Mouse (Mus musculus): Measurements from ENCODE around the gene Syne2. TPM values are rescaled to one million over a fixed set of nuclear protein-coding genes. Genes with fewer than 3 reads are reported as not detected.

Syne2 gene
- polyA plus RNA-seq, 1 experiment, result 14.3 TPM

GRCm38 (mm10) chr12:75851481-75851880 lies 33.5 kb downstream of the Syne2 start:
- H3K36me3 ChIP-seq (ENCODE audit: control insufficient read depth, insufficient read depth, low read length), result no peaks in the 10 kb centered on the region
- peaks cover 3% of the 10 kb centered on the region; the same call in 1 of the 2 replicates for H3K4me1 ChIP-seq (ENCODE audit: control insufficient read depth, insufficient read depth, insufficient read length)
- no peaks in the 10 kb centered on the region for H3K27me3 ChIP-seq (ENCODE audit: control insufficient read depth, insufficient read depth, low read length)
- DNase-seq (ENCODE audit: low read depth in 1 of 2, low spot score in 2 of 2), result no peak
- no peak overlapping the region for H3K4me3 ChIP-seq (ENCODE audit: extremely low read depth, insufficient read depth, insufficient read length)
- no peak overlapping the region for H3K27ac ChIP-seq (ENCODE audit: insufficient read depth, low read length)
- 41% methylated on average over 8 of the region's 8 CpGs for WGBS
- TF ChIP-seq POLR2A (IDR thresholded peaks at IDR 0.05; ENCODE audit: low read depth, low read length), result no peak
- TF ChIP-seq CTCF (IDR thresholded peaks at IDR 0.05; ENCODE audit: extremely low read depth, insufficient read depth, insufficient read length, insufficient replicate concordance), result no peak

GRCm38 (mm10) chr12:75852384-75852783 lies 34.5 kb downstream of the Syne2 start:
- H3K27me3 ChIP-seq (ENCODE audit: control insufficient read depth, insufficient read depth, low read length), result no peaks in the 10 kb centered on the region
- H3K4me3 ChIP-seq (ENCODE audit: extremely low read depth, insufficient read depth, insufficient read length), result no peak overlapping the region
- no peak for DNase-seq (ENCODE audit: low read depth in 1 of 2, low spot score in 2 of 2)
- H3K36me3 ChIP-seq (ENCODE audit: control insufficient read depth, insufficient read depth, low read length), result no peaks in the 10 kb centered on the region
- peaks cover 3% of the 10 kb centered on the region; the same call in 1 of the 2 replicates for H3K4me1 ChIP-seq (ENCODE audit: control insufficient read depth, insufficient read depth, insufficient read length)
- no peak overlapping the region for H3K27ac ChIP-seq (ENCODE audit: insufficient read depth, low read length)
- TF ChIP-seq CTCF (IDR thresholded peaks at IDR 0.05; ENCODE audit: extremely low read depth, insufficient read depth, insufficient read length, insufficient replicate concordance) (no peak), POLR2A (IDR thresholded peaks at IDR 0.05; ENCODE audit: low read depth, low read length) (no peak)
- WGBS, result 82% methylated on average over 6 of the region's 6 CpGs

- H3K27ac ChIP-seq (ENCODE audit: insufficient read depth, low read length), result 0 out of 2 replicates have a peak overlapping the region, but pooled peaks have one; percentile 2
- 33% methylated on average over 8 of the region's 8 CpGs for WGBS
- TF ChIP-seq CTCF (IDR thresholded peaks at IDR 0.05; ENCODE audit: extremely low read depth, insufficient read depth, insufficient read length, insufficient replicate concordance) (no peak), POLR2A (IDR thresholded peaks at IDR 0.05; ENCODE audit: low read depth, low read length) (no peak)
- H3K36me3 ChIP-seq (ENCODE audit: control insufficient read depth, insufficient read depth, low read length), result no peaks in the 10 kb centered on the region
- no peak overlapping the region for H3K4me3 ChIP-seq (ENCODE audit: extremely low read depth, insufficient read depth, insufficient read length)
- no peaks in the 10 kb centered on the region for H3K27me3 ChIP-seq (ENCODE audit: control insufficient read depth, insufficient read depth, low read length)
- no peak for DNase-seq (ENCODE audit: low read depth in 1 of 2, low spot score in 2 of 2)
- H3K4me1 ChIP-seq (ENCODE audit: control insufficient read depth, insufficient read depth, insufficient read length), result peaks cover 3% of the 10 kb centered on the region; the same call in 1 of the 2 replicates
Measured at GRCm38 (mm10) chr12:75853559-75853958, 35.6 kb downstream of the Syne2 start.

- DNase-seq (ENCODE audit: low read depth in 1 of 2, low spot score in 2 of 2), result no peak
- H3K27ac ChIP-seq (ENCODE audit: insufficient read depth, low read length), result peak overlapping the region; percentile 55; the same call in 1 of the 2 replicates
- H3K4me3 ChIP-seq (ENCODE audit: extremely low read depth, insufficient read depth, insufficient read length), result no peak overlapping the region
- TF ChIP-seq POLR2A (IDR thresholded peaks at IDR 0.05; ENCODE audit: low read depth, low read length), result no peak
- TF ChIP-seq CTCF (IDR thresholded peaks at IDR 0.05; ENCODE audit: extremely low read depth, insufficient read depth, insufficient read length, insufficient replicate concordance), result no peak
- no peaks in the 10 kb centered on the region for H3K36me3 ChIP-seq (ENCODE audit: control insufficient read depth, insufficient read depth, low read length)
- H3K4me1 ChIP-seq (ENCODE audit: control insufficient read depth, insufficient read depth, insufficient read length), result peaks cover 3% of the 10 kb centered on the region; the same call in 1 of the 2 replicates
- 48% methylated on average over 7 of the region's 7 CpGs for WGBS
- H3K27me3 ChIP-seq (ENCODE audit: control insufficient read depth, insufficient read depth, low read length), result no peaks in the 10 kb centered on the region
Measured at GRCm38 (mm10) chr12:75855051-75855453, 37.1 kb downstream of the Syne2 start.

GRCm38 (mm10) chr12:75855621-75856020 lies 37.7 kb downstream of the Syne2 start:
- peaks cover 3% of the 10 kb centered on the region; the same call in 1 of the 2 replicates for H3K4me1 ChIP-seq (ENCODE audit: control insufficient read depth, insufficient read depth, insufficient read length)
- H3K36me3 ChIP-seq (ENCODE audit: control insufficient read depth, insufficient read depth, low read length), result no peaks in the 10 kb centered on the region
- no peak overlapping the region for H3K27ac ChIP-seq (ENCODE audit: insufficient read depth, low read length)
- TF ChIP-seq POLR2A (IDR thresholded peaks at IDR 0.05; ENCODE audit: low read depth, low read length) (no peak), CTCF (IDR thresholded peaks at IDR 0.05; ENCODE audit: extremely low read depth, insufficient read depth, insufficient read length, insufficient replicate concordance) (no peak)
- no peak for DNase-seq (ENCODE audit: low read depth in 1 of 2, low spot score in 2 of 2)
- H3K27me3 ChIP-seq (ENCODE audit: control insufficient read depth, insufficient read depth, low read length), result no peaks in the 10 kb centered on the region
- 91% methylated on average over 9 of the region's 9 CpGs for WGBS
- H3K4me3 ChIP-seq (ENCODE audit: extremely low read depth, insufficient read depth, insufficient read length), result no peak overlapping the region

GRCm38 (mm10) chr12:75856096-75856868 lies 38.3 kb downstream of the Syne2 start:
- H3K27ac ChIP-seq (ENCODE audit: insufficient read depth, low read length), result no peak overlapping the region
- WGBS, result 63% methylated on average over 14 of the region's 14 CpGs

GRCm38 (mm10) chr12:75859936-75860335 lies 42.0 kb downstream of the Syne2 start:
- WGBS, result 93% methylated on average over 10 of the region's 11 CpGs
- TF ChIP-seq CTCF (IDR thresholded peaks at IDR 0.05; ENCODE audit: extremely low read depth, insufficient read depth, insufficient read length, insufficient replicate concordance), result no peak
- H3K4me3 ChIP-seq (ENCODE audit: extremely low read depth, insufficient read depth, insufficient read length), result no peak overlapping the region

More at GRCm38 (mm10) chr12:75856096-75856868, 38.3 kb downstream of the Syne2 start:
- no peak for DNase-seq (ENCODE audit: low read depth in 1 of 2, low spot score in 2 of 2)
- H3K27me3 ChIP-seq (ENCODE audit: control insufficient read depth, insufficient read depth, low read length), result no peaks in the 10 kb centered on the region
- no peaks in the 10 kb centered on the region for H3K36me3 ChIP-seq (ENCODE audit: control insufficient read depth, insufficient read depth, low read length)
- peaks cover 3% of the 10 kb centered on the region; the same call in 1 of the 2 replicates for H3K4me1 ChIP-seq (ENCODE audit: control insufficient read depth, insufficient read depth, insufficient read length)
- TF ChIP-seq POLR2A (IDR thresholded peaks at IDR 0.05; ENCODE audit: low read depth, low read length), result no peak
- no peak overlapping the region for H3K4me3 ChIP-seq (ENCODE audit: extremely low read depth, insufficient read depth, insufficient read length)

More at GRCm38 (mm10) chr12:75859936-75860335, 42.0 kb downstream of the Syne2 start:
- DNase-seq (ENCODE audit: low read depth in 1 of 2, low spot score in 2 of 2), result no peak
- Histone ChIP-seq H3K4me1 (ENCODE audit: control insufficient read depth, insufficient read depth, insufficient read length) (0 out of 2 replicates have a peak, but pooled peaks cover 2% of the 10 kb centered on the region), H3K27ac (ENCODE audit: insufficient read depth, low read length) (no peak overlapping the region), H3K27me3 (ENCODE audit: control insufficient read depth, insufficient read depth, low read length) (no peaks in the 10 kb centered on the region), H3K36me3 (ENCODE audit: control insufficient read depth, insufficient read depth, low read length) (no peaks in the 10 kb centered on the region)

All from spleen, adult 2 months (tissue).